Mouse (Mus musculus) stomach, postnatal 0 days (tissue): ENCODE measurements around the gene Olfr1082.
"Not testable (repeated sequence)": the region's sequence is repeated elsewhere in the genome, so short reads cannot be mapped to it uniquely, and the experiment has no call there.

ENCODE experiments used
- CTCF ChIP-seq: IDR thresholded peaks from 2 replicates; pipeline ENCODE4 v1.5.1; 2016; ENCODE audit warnings: antibody characterized with exemption, low read depth, mild to moderate bottlenecking, moderate library complexity
- EP300 ChIP-seq: optimal IDR thresholded peaks from 2 replicates; pipeline ENCODE3; 2016; ENCODE audit warnings: antibody characterized with exemption

GRCm38 (mm10) chr2:86639625-86640024 lies 40.9 kb upstream of the Olfr1082 start, which contains the start of gene Olfr1084:
- not testable (repeated sequence) for TF ChIP-seq EP300, CTCF
